Comparison of ENCODE assay signal across 26 mouse cellular contexts in the genomic region with DNA sequence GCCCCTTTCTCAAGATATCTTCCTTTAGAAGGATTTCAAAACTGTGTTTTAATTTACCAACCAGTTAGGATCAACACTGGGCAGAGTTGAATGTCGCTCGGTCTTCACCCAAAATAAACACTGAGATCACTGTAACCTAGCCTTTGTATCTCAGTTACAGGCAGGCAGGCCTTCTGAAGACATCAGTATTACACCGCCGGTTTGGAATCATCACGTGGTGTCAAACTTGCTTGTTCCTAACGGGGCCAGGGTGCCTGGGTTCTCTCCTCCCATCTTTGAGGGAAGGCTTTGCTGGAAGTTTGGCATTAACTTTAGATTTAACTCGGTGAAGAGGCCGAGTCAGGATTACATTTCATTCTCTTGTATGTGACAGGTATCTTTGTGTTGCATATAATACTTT.
"Had no signal": no experiment of that assay in that cellular context is flagged by ENCODE, and none has a peak within 500 bp of the region (broad histone marks: within the 10 kb centered on the region; RNA-seq: fewer than 3 reads in every experiment).

No protein-coding gene starts in this region.

- H3K4me1 ChIP-seq: heart, embryonic 15.5 days; hindbrain, embryonic 13.5 days had no signal

- H3K9me3 ChIP-seq: heart, embryonic 13.5 days; heart, embryonic 15.5 days; hindbrain, embryonic 10.5 days; hindbrain, embryonic 13.5 days; hindbrain, embryonic 15.5 days; kidney, embryonic 15.5 days; limb, embryonic 13.5 days; limb, embryonic 15.5 days; liver, embryonic 13.5 days; liver, embryonic 15.5 days had no signal

- H3K36me3 ChIP-seq: heart, embryonic 13.5 days; heart, embryonic 15.5 days; hindbrain, embryonic 10.5 days; hindbrain, embryonic 13.5 days; hindbrain, embryonic 15.5 days; kidney, embryonic 15.5 days; limb, embryonic 13.5 days; limb, embryonic 15.5 days; liver, embryonic 13.5 days; liver, embryonic 15.5 days had no signal

- H3K4me3 ChIP-seq: heart, adult 2 months; heart, embryonic 13.5 days; heart, embryonic 15.5 days; hindbrain, embryonic 10.5 days; hindbrain, embryonic 13.5 days; hindbrain, embryonic 15.5 days; kidney, embryonic 15.5 days; limb, embryonic 13.5 days; limb, embryonic 15.5 days; liver, embryonic 13.5 days; liver, embryonic 15.5 days had no signal

- ATAC-seq: forebrain, embryonic 16.5 days; hindbrain, postnatal 0 days; intestine, embryonic 16.5 days had no signal

- H3K4me2 ChIP-seq: heart, embryonic 11.5 days; heart, embryonic 13.5 days; heart, embryonic 15.5 days; hindbrain, embryonic 13.5 days; hindbrain, embryonic 15.5 days; kidney, embryonic 15.5 days; limb, embryonic 13.5 days; limb, embryonic 15.5 days; liver, embryonic 11.5 days; liver, embryonic 13.5 days; liver, embryonic 15.5 days had no signal

- H3K9ac ChIP-seq: heart, embryonic 13.5 days; heart, embryonic 15.5 days; hindbrain, embryonic 13.5 days; hindbrain, embryonic 15.5 days; kidney, embryonic 15.5 days; limb, embryonic 13.5 days; limb, embryonic 15.5 days; liver, embryonic 13.5 days; liver, embryonic 15.5 days had no signal

- H3K27ac ChIP-seq: heart, adult 2 months; heart, embryonic 13.5 days; heart, embryonic 15.5 days; hindbrain, embryonic 10.5 days; hindbrain, embryonic 13.5 days; hindbrain, embryonic 15.5 days; hindbrain, postnatal 0 days; kidney, embryonic 15.5 days; limb, embryonic 13.5 days; limb, embryonic 15.5 days; liver, embryonic 13.5 days; liver, embryonic 15.5 days had no signal

- DNase-seq: gastrocnemius, postnatal 10 days; heart, adult 2 months; heart, postnatal 4 days; kidney, adult 11 months; kidney, adult 2 months; kidney, adult 9 months; kidney, postnatal 10 days; kidney, postnatal 36 days; layer of hippocampus, adult 9-11 months; layer of hippocampus, postnatal 36 days; left cerebral cortex, postnatal 4 days; liver, embryonic 13.5 days had no signal

- H3K27me3 ChIP-seq: heart, embryonic 13.5 days; heart, embryonic 15.5 days; hindbrain, embryonic 13.5 days; hindbrain, embryonic 15.5 days; kidney, embryonic 15.5 days; limb, embryonic 13.5 days; limb, embryonic 15.5 days had no signal
